Mouse (Mus musculus) ES-Bruce4 (cell line): ENCODE measurements around the gene Gps1.

Source experiments
- EP300 ChIP-seq: IDR thresholded peaks from 2 replicates; pipeline ENCODE4 v1.6.1; 2011; ENCODE audit warnings: low read depth, low read length; ENCODE audit not compliant: insufficient read depth
- POLR2A ChIP-seq: IDR thresholded peaks from one replicate; pipeline ENCODE4 v1.8.1; 2011; ENCODE audit warnings: low read length; ENCODE audit not compliant: insufficient read depth

DNA sequence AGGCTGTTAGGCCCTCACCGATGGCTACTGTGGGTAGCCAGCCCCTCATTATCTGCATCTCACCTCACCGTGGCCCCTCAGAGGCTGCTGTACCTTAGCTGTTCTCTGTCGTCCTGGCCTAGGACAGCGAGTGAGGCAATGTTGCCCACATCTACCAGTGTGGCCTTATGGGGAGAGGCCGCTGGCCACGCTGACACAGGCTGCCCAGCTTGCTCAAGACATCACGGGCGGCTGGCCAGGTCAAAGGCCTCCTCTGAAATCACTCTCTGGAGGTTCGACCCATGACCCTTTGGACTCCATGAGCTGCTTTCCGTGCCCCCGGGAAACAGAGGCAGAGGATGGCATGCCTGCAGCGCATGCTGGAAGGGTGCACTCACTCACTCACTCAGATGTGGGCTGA lies 46.6 kb downstream of the Gps1 start:
- no peak for TF ChIP-seq POLR2A
- TF ChIP-seq EP300 = no peak
